Mouse (Mus musculus): ENCODE results near the gene Padi2.
A peak's percentile ranks its signal among the peaks of the same experiment; 100 is the strongest.

Gene Padi2

GRCm38 (mm10) chr4:140906076-140906826 is at the start of gene Padi2:
Gene Padi2 (plus strand): TSS chr4:140906344.
- peak; percentile 87 for DNase-seq (ENCODE audit: inconsistent ontology term)

GRCm38 (mm10) chr4:140857041-140857440 is 49.1 kb upstream of the Padi2 start:
- DNase-seq (ENCODE audit: inconsistent ontology term) = no peak

- no peak for DNase-seq (ENCODE audit: inconsistent ontology term)
These were observed 48.3 kb upstream of the Padi2 start for GRCm38 (mm10) chr4:140857813-140858212.

GRCm38 (mm10) chr4:140859291-140859690 is 46.9 kb upstream of the Padi2 start:
- no peak for DNase-seq (ENCODE audit: inconsistent ontology term)

GRCm38 (mm10) chr4:140860125-140860766 is 45.9 kb upstream of the Padi2 start:
- DNase-seq (ENCODE audit: inconsistent ontology term) = no peak

GRCm38 (mm10) chr4:140860767-140861147 is 45.4 kb upstream of the Padi2 start:
- DNase-seq (ENCODE audit: inconsistent ontology term) = no peak

GRCm38 (mm10) chr4:140862036-140862650 is 44.0 kb upstream of the Padi2 start:
- DNase-seq (ENCODE audit: inconsistent ontology term) = no peak

- DNase-seq (ENCODE audit: inconsistent ontology term) = no peak
These were observed 37.5 kb upstream of the Padi2 start for GRCm38 (mm10) chr4:140868484-140869190.

- no peak for DNase-seq (ENCODE audit: inconsistent ontology term)
These were observed 36.2 kb upstream of the Padi2 start for GRCm38 (mm10) chr4:140869945-140870344.

- no peak for DNase-seq (ENCODE audit: inconsistent ontology term)
These were observed 35.3 kb upstream of the Padi2 start for GRCm38 (mm10) chr4:140870876-140871275.

GRCm38 (mm10) chr4:140871376-140871775 is 34.8 kb upstream of the Padi2 start:
- DNase-seq (ENCODE audit: inconsistent ontology term) = no peak

- no peak for DNase-seq (ENCODE audit: inconsistent ontology term)
These were observed 34.1 kb upstream of the Padi2 start for GRCm38 (mm10) chr4:140871851-140872685.

- no peak for DNase-seq (ENCODE audit: inconsistent ontology term)
These were observed 33.5 kb upstream of the Padi2 start for GRCm38 (mm10) chr4:140872686-140872992.

- no peak for DNase-seq (ENCODE audit: inconsistent ontology term)
These were observed 33.1 kb upstream of the Padi2 start for GRCm38 (mm10) chr4:140873011-140873410.

- no peak for DNase-seq (ENCODE audit: inconsistent ontology term)
These were observed 30.0 kb upstream of the Padi2 start for GRCm38 (mm10) chr4:140876161-140876560.

- DNase-seq (ENCODE audit: inconsistent ontology term) = peak; percentile 65
These were observed 29.5 kb upstream of the Padi2 start for GRCm38 (mm10) chr4:140876681-140877080.

GRCm38 (mm10) chr4:140877441-140877840 is 28.7 kb upstream of the Padi2 start:
- DNase-seq (ENCODE audit: inconsistent ontology term) = no peak

GRCm38 (mm10) chr4:140878655-140879054 is 27.5 kb upstream of the Padi2 start:
- DNase-seq (ENCODE audit: inconsistent ontology term) = no peak

GRCm38 (mm10) chr4:140879116-140879515 is 27.0 kb upstream of the Padi2 start:
- DNase-seq (ENCODE audit: inconsistent ontology term) = no peak

- DNase-seq (ENCODE audit: inconsistent ontology term) = peak; percentile 41
These were observed 26.4 kb upstream of the Padi2 start for GRCm38 (mm10) chr4:140879739-140880138.

GRCm38 (mm10) chr4:140880207-140880606 is 25.9 kb upstream of the Padi2 start:
- DNase-seq (ENCODE audit: inconsistent ontology term) = no peak

Data from Muller cell, postnatal 12 days (primary cell).